Mouse (Mus musculus): ENCODE measurements around the gene Peg10.

GRCm38 (mm10) chr6:4746696-4747439 lies at the start of gene Peg10, which contains the start of gene Sgce:
- TF ChIP-seq POLR2A (IDR thresholded peaks at IDR 0.05; ENCODE audit: extremely low read depth, insufficient read depth, low read length) (peak; percentile 27; the same call in 1 of the 2 replicates), CTCF (IDR thresholded peaks at IDR 0.05; ENCODE audit: extremely low read depth, insufficient read depth, low read length) (peak; percentile 41)

All from cortical plate, adult 2 months (tissue).